Mouse (Mus musculus) left cerebral cortex, adult 9 months (tissue): ENCODE results near the gene Tmem120a.

ENCODE experiments used
- DNase-seq, 2 experiments: peaks; one replicate each; pipeline ENCODE4 v3.0.0; 2022; ENCODE audit warnings: low spot score in 2 of 2

The Tmem120a gene

DNA sequence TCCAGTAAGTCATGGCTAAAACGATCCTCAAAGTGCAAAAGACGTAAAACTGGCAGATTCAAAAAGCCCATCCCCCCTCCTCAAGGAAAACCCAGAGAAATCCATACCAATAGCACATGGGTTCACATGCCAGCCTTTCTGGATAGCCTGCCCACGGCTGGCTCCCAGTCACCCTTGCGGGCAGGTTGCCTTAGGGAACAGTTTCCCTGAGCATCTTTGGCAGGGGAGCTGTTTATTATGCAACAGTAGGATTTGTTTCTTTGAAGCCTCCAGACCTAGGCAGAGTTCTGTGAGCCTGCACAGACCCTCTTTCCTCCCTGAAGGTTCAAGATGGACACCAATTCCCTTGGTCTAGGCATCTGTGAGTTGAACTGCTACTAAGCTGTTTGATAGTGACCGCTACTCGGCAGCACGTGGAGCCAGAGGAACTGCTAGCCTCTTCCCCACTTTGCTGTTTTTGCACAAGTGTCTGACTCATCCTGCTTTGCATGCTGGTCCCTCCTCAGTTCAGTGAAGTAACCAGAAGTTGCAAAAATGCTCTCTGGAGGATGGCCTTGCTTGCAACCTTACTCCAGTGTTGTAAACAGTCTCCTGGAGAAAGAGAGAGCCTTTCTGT lies 33.5 kb downstream of the Tmem120a start:
- DNase-seq = peak in 1 of 2 experiments; percentile 58

DNA sequence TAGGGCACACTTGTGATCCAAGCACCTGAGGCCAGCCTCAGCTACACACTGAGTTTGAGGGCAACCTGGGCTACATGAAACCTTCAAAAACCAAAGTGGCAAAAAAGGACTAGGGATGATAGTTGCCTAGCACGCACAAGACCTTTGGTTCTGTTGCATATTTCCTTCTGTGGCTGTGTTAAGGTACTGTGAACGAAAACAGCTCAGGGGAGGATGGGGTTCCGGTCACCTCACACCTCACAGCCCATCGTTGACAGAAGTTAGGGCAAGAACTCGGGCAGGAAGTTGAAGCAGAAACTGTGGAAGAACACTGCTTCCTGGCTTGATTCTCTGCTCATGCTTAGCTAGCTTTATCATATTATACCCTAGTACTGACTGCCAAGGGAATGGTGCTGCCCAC lies 34.5 kb downstream of the Tmem120a start:
- DNase-seq = no peak

DNA sequence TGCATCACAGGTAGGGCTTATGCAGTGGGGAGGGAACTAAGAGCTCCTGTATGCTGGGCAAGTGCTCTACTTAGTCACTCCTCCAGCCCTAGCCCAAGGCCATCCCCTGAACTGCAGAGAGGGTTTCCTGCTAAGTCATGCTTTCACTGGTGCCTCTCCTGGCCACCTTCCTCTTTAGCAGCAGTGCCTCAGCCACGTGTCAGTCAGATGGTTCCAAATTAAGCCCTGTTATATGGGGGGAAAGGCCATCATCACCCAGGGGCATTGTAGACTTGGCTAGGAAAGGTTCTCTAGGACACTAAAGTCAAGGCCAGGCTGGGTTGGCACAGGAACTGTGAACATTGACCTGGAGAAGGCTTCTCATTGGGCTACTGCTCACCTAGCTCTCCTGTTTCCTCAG lies 36.4 kb downstream of the Tmem120a start:
- DNase-seq = no peak

DNA sequence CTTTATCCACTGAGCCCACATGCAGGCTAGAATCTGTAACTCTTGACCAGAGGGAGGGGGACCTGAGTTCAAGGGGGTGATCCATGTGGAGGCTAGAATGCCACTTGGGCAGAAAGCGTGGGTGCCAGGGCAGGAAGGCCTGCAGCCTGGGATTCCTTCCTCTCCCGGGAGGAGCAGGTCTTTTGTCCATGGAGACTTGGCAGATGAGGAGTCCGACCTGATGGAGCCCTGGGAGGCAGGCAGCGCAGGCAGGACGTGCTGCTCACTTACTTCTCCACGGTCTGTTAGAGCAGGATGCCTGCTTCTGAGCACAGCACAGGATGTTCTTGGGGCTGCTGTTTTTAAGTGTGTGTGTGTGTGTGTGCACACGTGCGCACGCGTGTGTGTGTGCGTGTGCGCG lies 37.2 kb downstream of the Tmem120a start:
- no peak for DNase-seq

DNA sequence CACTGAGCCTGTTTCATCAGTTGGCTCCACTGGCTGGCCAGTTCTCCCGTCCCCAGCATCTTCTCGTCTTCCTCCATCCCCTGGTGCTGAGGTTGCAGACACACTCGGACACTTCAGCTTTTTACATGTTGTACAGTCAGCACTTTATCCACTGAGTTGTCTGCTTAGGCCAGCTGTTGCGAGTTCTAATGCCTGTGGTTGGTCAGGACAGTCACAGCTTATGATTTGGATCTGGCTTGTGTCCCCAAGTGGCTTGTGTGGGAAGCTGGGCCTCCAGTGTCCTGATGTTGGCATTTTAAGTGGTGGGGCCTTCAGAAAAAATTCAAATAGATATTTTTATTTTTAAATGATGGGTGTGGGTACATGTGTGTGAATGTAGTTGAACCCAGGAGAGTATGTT lies 38.9 kb downstream of the Tmem120a start:
- DNase-seq = no peak

DNA sequence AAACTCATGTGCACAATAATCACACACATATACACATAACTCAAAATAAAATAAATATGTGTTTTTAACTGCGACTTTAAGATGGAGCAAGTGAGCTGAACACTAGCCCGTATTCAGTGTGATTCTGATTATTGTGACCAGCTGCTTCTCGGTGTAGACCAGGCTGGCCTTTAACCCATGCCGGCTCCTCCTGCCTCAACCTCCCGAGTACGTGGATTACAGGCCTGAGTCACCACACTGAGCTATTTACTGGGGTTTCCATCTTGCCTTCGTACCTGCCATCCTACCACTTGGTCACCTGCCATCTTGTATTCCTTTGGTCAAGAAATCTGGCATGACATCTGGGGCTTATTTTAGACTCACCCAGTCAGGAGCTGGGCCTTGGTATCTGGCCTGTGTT lies 40.8 kb downstream of the Tmem120a start:
- DNase-seq = no peak

DNA sequence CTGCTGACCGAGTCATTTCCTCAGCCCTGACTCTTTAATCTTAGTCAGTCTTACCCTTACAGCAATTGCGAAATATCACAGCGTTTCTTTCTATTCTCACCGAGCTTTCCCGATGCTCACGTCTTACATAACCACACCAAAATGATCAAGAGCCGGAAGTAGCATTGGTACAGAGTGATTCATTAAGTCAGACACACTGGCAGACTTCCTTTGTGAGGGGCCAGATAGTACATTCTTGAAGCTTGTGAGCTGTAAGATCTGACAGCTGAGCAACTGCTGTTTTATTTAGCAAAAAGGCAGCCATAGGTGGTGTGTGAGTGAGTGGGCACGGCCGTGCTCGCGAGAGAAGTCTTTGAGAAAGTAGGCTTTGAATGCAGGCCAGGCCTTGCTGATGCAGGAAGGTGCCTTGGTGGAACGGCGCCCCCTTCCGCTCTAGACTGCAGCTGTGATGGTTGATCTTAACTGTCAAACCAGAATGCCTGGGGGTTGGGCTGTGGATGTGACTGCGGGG lies 41.5 kb downstream of the Tmem120a start:
- peak; percentile 77 to 81 for DNase-seq

DNA sequence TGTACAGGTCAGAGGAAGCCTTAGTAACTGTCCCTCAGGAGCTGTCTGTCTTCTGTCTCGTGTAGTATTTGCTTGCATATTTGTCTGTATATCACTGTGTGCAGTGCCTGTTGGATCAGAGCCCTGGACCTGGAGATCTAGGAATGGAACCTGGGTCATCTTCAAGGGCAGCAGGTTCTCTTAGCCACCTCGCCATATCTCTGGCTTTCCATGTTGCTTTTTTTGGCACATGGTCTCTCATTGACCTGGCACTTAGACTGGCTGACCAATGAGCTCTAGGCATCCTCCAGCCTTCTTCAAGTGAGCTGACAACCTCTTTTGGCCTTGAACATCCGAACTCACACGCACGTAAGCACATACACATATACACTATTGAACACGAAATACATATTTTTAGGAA lies 42.1 kb downstream of the Tmem120a start:
- DNase-seq = no peak

DNA sequence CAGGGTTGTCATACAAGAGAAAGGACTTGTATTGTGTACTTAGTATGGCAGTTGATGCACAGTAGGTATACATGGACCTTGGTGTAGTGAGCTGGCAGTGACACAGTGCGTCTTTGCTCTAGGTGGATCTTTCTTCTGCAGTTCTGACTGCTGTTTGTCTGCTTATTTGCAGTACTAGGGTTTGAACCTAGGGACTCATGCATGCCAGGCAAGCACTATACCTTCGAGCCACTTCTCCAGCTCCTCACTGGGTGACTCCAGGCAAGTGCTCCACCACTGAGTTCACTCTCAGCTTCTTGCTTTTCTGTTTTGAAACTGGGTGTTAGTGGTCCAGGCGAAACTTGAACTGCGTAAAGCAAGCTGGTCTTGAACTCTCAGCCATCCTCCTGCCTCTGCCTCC lies 42.6 kb downstream of the Tmem120a start:
- no peak for DNase-seq

DNA sequence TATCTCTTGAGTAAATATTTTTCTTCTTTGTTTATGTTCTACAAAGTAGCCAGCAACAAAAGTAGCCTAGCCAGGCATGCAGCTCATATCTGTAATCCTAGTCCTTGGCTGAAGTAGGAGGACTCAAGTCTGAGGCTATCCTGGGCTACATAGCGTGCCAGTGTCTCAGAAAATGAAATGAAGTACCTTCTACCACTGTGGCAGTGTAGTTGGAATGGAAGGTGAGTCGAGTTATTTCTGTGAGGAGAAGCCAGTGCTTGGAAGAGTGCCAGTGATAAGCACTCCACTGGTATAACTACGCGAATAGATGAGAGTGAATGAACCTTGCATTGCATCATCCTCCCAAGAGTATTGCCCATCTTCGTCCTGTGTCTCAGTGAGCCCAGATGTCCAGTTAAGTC lies 46.5 kb downstream of the Tmem120a start:
- no peak for DNase-seq

DNA sequence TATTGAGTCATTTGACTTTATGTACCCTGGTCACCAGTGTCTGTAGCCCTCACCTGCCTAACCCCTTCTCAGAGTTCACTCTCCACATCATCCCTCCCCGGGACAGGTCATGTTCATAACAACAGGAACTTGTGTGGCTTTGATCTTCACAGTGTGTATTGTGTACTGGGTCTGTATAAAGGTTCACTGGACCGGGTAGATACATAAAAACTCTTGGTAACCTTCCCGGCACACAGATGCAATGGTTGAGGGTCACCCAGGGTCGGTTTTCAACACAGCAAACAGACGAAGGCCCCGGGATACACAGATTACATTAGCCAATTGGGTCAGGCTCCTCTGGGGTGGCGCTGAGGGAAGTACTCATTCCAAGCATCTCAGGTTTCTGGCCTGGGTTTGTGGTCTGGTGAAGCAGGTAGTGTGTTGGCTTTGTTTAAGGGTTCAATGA lies 48.9 kb downstream of the Tmem120a start:
- no peak for DNase-seq

DNA sequence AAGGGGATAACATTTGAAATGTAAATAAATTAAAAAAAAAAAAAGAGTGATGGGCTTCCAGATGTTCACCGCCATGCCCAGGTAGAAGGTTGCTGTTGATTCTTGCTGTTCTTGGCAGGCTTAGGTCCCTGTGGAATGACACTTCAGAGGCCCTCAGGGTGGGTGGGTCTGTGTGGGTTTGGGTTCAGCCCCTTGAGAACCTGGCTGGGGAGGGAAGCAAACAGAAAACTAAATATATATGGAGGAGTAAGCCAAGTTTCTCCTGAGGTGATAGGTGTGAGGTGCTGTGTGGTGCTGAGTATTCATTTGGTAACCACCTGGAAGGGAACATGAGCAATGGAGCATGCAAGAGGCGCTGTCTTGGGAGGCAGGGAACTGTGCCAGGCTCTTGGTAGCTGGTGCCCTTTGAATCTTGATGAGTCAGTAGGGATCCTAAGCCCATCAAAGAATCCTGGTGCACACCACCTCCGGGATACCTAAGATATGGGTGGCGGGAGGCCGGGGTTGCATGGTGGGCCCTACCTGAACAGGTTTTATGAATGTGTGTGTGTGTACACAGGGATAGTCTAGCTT lies 50.9 kb downstream of the Tmem120a start:
- DNase-seq = no peak

DNA sequence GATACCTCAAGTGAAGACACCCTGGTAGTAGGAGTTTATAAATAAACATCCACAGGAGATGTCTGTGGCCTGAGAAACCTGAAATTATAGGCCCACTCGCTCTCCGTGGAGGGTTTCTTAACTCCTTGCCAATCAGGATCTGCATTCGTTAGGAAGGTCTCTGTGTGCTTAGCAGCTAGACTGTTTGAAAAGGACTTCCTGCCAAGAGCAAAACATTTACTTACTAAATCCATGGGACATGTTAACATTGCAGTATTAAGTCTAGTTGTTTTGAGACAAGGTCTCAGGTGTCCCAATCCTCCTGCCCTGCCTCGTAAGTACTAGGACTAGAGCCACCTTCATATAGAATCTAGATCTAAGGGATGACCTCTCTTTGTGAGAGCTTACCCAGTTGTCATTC lies 53.0 kb downstream of the Tmem120a start:
- DNase-seq = no peak

DNA sequence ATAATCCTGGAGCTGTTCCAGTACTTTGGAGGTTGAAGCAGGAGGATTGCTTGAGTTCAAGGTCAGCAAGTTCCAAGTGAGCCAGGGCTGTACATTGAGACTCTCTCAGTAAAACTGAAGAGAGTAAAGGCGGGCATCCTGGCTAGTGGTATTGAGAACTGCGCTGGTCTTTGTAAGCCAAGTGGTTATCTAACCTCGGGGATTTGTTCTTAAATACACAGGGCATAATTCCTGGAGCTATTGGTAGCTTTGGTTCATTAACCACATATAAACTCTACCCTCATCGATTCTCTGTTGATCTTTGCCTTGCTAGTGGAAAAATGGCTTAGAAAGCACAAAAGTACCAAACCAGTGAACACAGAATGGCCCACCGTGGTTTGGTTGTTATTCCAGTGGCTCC lies 53.8 kb downstream of the Tmem120a start:
- DNase-seq = no peak
